Mouse (Mus musculus): ENCODE results near the gene Zfhx3. TPM values are rescaled to one million over a fixed set of nuclear protein-coding genes. Genes with fewer than 3 reads are reported as not detected.
"Not testable (repeated sequence)": the region's sequence is repeated elsewhere in the genome, so short reads cannot be mapped to it uniquely, and the experiment has no call there.

Gene Zfhx3
- total RNA-seq (2015; ENCODE audit: low replicate concordance) (0.38 and 1.7 TPM in 2 replicates), total RNA-seq (2017; ENCODE audit: low replicate concordance) (0.42 and 0.43 TPM in 2 replicates)

DNA sequence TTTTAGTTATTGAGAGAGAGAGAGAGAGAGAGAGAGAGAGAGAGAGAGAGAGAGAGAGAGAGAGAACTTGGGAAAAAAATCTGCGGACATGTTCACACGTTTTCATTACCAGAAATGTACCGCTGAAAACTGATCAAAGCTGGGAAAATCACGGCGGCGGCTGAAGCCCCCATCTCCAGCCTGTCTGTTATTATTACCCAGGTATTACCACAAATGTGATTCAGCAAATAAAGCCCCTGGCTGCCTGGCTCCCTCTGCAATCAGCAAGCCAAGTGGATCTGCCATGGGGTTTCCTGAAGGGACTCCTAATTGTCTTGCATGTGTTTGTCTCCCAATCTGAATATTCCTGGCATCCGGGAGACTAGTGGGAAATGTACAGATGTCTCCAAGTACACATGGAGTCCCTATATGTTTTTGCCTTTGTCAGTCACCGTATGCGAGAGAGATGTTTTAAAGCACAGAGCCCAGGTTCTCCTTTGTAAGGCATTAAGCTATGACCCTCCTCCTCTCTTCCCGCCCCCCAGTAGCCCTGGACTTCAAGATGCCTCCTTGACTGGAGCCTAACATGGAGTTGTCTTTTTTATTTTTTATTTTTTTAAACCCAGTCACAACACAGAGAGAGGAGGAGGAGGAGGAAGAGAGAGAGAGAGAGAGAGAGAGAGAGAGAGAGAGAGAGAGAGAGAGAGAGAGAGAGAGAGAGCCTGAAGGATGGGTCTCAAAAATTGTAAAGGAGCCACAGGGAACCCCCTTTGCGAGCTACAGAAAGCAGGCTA lies at the start of gene Zfhx3:
Gene Zfhx3, plus strand, starts transcription at position 723 of the 773 bp plus-strand sequence.
- no peak for ATAC-seq (replicated peaks; ENCODE audit: low FRiP score, poor library complexity, severe bottlenecking)

DNA sequence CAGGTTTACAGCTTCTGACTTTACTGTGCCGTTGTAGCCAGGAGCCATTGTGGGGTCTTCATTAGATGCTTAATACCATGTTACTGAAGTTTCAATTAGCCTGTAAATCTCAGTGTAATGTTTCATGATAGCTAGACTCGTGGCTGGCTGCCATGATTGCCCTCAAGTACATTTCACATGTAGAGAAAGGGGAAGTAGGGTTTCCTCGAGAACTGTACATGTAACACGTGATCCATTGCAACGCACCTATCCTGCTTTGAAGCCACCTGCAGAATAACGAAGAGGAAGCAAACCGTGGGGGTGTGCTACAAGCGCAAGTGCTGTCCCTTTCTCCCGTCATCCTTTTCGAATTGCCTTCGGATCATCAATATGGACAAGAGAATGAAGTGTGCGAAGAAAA lies 23.5 kb upstream of the Zfhx3 start:
- ATAC-seq (replicated peaks; ENCODE audit: low FRiP score, poor library complexity, severe bottlenecking), result no peak

DNA sequence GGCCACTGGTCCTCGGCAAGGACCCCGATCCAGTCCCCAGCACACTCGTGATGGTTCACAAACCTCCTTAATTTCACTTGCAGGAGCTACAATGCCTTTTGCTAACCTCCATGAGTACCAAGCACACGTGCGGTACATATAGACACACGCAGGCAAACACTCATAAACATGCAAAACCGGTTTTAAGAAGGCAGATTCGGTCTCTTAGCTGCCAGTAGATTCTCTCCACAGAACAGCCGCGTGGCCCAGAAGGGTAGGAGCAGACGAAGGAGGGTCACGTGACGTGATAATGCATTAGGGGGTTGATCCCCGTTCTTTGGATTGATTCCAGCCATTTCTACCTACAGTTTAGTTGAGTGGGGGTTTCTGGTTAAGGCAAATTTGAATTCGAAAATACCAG lies 16.3 kb upstream of the Zfhx3 start:
- no peak for ATAC-seq (replicated peaks; ENCODE audit: low FRiP score, poor library complexity, severe bottlenecking)

DNA sequence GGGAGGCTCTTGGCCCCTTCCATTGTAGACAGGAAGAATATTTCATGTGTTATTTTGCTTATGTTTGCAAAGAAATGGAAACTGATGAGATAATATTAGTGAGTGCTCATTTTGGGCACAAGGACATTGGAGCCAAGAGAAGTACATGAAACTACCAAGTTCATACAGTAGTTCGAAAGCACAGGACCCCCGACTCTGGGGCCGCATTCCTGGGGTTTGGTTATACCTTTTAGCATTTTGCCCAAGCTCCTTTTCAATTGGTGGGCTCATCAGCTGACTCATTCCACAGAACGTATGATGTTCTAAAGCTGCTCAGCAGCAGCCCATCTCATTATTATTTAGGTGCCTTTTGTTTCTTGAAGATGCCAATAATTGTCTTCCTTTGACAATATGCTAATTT lies 5.7 kb upstream of the Zfhx3 start:
- ATAC-seq (replicated peaks; ENCODE audit: low FRiP score, poor library complexity, severe bottlenecking), result no peak

DNA sequence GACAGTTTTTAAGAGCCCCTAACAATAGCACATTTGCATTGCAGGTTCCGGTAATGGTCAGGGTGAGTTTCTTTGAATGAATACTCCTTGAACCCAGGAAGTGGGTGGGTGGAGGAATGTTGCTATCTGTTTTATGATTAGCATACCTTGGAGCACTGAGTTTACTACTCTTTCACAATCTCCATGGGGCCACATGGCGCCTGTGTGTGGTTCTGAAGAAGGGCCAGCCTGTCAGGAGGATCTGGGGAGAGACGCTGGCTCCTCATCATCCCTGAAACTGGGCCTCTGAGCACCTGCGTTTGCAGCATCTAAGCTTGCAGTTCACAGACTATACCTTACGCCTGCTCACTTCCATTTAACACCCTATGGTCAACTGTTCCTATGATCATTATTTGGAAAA lies 4.2 kb upstream of the Zfhx3 start:
- not testable (repeated sequence) for ATAC-seq (replicated peaks; ENCODE audit: low FRiP score, poor library complexity, severe bottlenecking)

DNA sequence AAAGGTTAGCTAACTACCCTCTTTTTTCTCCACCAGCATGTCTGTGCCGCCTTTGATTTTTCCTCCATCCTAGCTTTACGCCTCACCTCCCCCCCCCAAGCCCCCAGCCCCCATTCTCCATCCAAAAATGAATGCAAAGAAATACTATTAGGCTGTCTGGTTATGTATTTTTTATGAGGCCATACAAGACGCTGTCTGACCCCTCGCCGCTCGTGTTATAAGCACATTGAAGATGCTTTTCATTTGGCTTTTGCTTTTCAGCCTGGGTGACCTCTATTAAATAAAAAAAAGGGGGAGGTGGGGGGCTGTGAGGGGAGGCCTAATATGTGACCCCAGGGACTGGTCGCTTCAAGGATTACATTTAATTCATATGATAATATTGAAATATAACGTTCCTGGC lies 2.3 kb upstream of the Zfhx3 start:
- no peak for ATAC-seq (replicated peaks; ENCODE audit: low FRiP score, poor library complexity, severe bottlenecking)

DNA sequence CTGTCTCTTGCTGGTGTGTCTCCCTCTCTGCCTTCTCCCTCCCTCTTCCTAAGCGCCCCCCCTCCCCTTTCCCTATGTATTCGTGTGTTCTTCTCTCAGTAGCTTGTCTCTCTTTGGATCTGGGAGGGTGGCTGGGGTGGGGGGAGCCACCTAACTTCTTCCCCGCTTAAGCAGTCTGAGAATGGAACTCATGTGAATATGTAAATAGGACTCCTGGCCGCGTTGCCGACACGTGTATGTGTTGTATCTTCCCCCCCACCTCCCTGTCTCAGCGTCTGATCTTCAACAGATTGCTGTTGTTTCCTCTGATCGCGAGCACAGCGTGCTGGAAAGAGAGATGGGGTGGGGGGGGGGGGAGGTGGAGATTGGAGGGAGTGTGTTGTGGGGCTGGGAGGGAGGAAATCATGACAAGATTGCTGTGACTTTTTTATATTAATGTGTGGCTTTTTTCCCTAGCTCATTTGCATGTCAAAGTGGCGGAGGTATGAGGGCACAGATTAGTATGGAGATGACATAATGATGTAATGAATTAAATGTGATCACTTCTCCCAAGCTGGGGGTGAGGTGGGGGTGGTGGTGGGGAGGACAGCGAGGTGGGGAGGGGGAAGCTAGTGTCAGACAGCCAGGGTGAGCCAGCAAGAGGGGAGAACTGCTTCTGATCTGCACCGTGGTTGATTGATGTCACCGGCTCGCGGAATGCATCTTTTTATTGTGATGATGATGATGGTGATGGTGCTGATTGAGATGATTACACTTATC lies 487 bp downstream of the Zfhx3 start:
- no peak for ATAC-seq (replicated peaks; ENCODE audit: low FRiP score, poor library complexity, severe bottlenecking)

DNA sequence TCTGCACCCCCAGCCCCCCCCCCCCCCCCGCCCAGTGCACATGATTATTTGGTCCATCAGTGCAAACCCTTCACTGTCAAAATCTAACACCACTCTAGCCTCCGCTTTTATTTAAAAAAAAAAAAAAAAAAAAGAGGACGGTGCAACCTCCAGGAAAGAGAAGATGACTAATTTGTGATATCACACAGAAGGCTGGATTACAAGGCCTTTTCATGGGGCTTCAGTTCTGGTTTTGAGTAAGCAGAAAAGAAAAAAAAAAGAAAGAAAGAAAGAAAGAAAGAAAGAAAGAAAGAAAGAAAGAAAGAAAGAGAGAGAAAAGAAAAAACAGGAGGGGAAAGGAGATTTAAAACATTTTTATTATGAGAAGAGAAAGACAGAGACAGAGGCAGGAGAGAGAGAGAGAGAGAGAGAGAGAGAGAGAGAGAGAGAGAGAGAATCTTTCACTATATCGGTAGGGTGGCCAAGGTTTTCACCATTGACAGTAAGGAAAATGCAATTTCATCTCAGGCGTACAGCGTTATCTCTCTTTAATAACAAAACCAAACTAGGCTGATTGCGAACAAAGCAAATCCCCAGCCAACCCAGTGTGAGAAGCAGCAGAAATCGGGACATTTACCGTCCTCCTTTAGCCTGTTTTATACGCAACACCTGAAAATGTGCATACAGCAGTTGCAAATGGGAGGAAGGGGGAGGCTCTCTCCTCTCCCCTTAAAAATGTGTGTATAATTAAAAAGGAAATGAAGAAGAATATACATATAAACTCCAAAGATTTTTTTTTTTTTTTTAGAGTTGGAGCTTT lies 1.3 kb downstream of the Zfhx3 start:
- no peak for ATAC-seq (replicated peaks; ENCODE audit: low FRiP score, poor library complexity, severe bottlenecking)

DNA sequence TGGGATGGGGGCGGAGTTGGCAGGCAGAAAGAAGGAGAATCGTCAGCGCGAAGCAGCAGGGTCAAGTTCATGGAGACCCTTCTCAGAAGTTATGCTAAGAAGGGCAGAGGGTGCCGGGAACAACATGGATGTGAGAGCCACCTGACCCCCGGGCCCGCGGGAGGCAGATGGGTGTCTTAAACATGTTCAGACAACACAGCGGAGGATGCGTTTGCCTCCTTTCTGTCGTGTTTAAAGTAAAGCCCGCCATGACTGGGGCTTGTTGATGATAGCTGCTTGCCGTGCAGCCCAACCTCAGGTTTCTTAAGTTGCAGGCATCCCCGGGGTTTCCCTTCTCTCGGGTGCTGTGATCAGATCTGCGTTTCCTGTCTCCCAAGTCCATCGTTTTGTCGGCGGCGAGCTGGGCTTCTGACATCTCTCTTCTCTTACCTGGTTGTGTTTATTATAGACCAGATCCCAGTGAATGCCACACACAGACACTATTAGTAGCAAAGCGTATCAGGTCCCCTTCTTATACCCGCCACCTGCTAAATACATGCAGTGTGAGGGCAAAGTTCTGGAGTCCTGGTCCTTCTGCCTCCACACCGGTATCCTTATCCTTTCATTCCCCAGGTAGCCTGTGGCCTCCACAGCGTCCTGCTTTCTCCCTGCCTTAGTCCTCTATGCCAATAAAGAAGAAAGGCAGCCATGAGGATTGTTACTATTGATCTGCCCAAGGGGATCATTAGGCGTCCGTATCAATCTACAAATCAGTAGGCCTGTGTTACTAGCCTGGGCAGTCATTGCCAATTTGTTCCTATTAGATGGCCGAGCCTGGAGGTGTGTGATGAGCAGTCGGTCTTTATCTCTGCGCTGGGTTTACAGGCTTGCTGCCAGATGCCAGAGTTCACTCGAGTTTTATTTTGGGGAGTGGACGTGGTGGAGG lies 2.5 kb downstream of the Zfhx3 start:
- ATAC-seq (replicated peaks; ENCODE audit: low FRiP score, poor library complexity, severe bottlenecking), result no peak

DNA sequence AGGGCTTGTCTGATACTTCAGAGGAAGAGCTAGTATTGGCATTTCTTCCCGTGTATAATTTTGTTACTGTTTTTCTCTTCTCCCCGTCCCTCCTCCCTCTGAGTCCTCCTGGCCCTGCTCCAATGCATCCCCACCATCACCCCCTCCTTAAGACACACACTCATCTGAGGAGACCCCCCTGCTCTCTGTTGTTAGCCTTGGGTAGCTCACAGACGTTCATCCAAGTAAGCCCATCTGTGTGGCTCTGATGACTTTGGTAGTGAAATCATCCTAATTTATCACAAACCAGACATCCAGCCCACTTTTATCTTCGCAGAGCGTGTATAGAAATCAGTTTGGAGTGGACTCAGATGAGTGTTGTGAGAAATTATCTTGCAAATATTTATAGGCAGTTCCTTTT lies 4.4 kb downstream of the Zfhx3 start:
- no peak for ATAC-seq (replicated peaks; ENCODE audit: low FRiP score, poor library complexity, severe bottlenecking)

DNA sequence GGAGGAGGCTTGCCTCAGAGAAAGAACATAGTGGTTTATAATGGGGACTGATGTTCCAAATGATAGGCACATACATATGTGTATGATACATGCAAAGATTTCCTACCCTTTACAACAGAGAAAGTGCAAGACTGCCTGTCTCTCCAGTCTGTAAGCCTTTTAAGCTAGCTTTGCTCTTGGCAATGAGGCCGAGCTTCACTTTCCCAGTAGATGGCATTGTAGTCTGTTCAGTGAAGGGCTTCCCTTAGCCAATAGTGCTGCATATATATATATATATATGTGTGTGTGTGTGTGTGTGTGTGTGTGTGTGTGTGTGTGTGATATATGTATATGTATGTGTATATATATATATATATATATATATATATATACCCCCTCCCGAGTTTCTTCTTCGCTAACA lies 13.4 kb downstream of the Zfhx3 start:
- ATAC-seq (replicated peaks; ENCODE audit: low FRiP score, poor library complexity, severe bottlenecking), result no peak

DNA sequence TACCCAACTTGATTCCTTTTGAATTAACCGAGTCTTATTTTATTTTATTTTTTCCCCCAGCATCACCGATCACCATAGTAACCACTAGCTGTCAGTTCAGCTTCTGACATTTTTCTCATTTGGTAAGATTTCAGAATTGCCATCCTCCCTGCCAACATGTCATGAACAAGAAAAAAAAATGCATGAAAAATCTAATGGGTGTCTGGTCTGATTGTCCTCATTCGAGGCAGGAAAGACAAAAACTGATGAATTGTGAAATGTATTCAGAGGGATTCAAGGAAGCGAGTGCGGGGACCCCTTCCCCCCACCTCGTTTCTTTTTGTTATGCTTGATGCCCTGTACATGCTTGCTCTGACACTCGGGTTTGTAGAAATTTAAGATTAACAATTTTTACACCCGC lies 15.1 kb downstream of the Zfhx3 start:
- no peak for ATAC-seq (replicated peaks; ENCODE audit: low FRiP score, poor library complexity, severe bottlenecking)

DNA sequence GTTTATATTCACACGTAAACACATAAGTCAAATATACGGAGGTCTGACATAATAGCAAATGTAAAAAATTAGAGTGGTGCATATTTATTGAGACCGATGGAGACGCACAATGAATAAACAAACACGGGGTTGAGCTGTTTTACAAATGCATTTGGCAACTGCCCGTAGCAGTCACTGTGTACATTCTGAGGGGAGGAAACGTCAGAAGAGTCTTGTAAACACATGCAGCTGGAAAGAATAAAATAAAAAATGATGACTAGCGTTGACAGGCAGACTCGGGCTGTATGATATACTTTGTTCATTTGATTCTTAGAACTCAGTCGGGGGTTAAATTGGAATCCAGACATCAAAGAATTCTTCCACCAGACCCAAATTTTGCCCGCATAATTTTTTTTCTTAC lies 18.0 kb downstream of the Zfhx3 start:
- no peak for ATAC-seq (replicated peaks; ENCODE audit: low FRiP score, poor library complexity, severe bottlenecking)

DNA sequence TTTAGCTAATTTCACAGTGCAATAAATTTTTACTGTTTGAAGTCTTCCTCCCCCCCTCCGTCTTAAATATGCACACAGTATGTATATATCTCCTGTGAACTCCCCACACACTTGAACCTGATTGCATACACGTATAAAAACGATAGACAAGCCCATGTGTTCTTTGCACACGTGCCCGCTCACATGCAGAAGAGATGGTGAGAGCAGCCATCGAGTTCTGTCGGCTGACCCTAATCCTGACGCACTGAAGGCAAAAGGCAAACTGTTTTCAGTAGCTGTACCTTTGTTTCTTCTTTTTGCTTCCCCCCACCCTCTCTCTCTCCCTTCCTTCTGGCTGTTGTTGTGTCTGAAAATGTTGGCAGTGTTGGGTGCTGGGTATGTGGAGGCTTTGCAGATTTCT lies 18.4 kb downstream of the Zfhx3 start:
- ATAC-seq (replicated peaks; ENCODE audit: low FRiP score, poor library complexity, severe bottlenecking), result no peak

DNA sequence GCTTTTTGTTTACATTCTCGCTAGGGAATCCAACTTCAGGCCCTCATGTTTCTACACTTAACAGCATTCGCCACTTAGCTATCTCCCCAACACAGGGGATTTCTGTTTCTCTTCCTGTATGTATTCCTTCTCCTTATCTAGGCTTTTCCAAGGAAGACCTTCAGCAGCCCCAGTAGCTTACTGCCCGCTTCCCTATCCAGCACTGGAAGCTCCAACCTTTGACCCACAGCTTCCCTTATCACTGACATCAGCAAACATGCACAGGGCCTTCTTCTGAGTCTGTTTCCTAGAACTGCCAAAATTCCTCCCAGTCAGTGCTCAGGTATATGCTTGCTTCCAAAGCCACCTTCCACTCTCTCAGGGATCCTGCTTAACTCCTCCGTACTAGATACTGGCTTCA lies 29.8 kb downstream of the Zfhx3 start:
- no peak for ATAC-seq (replicated peaks; ENCODE audit: low FRiP score, poor library complexity, severe bottlenecking)

DNA sequence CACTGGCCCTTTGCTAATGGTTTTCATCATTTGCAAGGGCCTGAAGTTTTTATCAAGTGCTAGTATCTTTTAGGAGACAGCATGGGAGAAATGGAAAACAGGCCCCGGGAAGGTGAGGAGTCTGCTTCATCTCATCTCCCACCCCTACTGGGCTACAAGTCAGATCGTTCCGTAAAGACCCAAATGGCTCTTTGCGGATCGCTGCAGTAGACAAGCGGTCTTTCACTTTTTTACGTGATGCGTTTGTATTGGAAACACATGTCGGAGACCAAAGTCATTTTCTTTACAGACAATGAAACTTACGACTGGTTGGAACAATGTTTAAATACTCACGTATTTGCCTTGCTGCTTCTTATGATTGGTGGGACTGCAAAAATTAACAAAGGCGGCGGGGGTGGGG lies 32.0 kb downstream of the Zfhx3 start:
- ATAC-seq (replicated peaks; ENCODE audit: low FRiP score, poor library complexity, severe bottlenecking), result no peak

DNA sequence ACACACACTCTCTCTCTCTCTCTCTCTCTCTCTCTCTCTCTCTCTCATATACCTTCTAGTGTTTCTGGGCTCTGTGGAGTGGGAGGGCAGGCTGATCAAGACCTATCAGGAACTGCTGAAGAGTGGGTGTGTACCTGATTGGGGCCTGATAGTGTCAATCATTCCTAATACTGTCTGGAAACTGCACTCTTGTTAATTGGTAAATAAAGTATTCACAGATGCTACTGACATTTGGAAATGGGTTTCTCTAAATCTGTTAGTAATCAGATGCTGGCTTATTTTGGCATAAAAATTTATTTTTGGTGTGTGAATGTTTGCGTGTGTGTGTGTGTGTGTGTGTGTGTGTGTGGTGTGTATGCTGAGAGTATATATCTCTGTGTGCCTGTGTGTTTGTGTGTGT lies 35.8 kb downstream of the Zfhx3 start:
- ATAC-seq (replicated peaks; ENCODE audit: low FRiP score, poor library complexity, severe bottlenecking), result no peak

DNA sequence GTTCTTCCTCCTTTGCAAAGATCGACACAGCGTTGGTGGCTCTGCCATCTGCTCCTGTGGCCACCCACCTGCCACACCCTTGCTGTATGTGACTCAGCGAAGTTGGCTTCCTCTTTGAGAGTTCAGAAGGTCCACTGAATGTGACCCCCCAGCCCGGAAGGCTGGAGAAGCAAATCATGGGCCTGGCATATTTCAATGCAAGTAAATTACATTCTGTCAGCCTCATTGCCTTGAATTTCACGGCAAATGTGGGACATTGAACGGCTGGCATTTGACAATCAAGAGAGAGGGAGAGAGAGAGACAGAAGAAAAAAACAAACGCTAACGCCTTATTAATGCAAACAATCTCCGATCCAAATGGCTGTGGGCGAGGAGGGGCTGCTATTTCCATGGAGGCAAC lies 38.2 kb downstream of the Zfhx3 start:
- ATAC-seq (replicated peaks; ENCODE audit: low FRiP score, poor library complexity, severe bottlenecking), result no peak

DNA sequence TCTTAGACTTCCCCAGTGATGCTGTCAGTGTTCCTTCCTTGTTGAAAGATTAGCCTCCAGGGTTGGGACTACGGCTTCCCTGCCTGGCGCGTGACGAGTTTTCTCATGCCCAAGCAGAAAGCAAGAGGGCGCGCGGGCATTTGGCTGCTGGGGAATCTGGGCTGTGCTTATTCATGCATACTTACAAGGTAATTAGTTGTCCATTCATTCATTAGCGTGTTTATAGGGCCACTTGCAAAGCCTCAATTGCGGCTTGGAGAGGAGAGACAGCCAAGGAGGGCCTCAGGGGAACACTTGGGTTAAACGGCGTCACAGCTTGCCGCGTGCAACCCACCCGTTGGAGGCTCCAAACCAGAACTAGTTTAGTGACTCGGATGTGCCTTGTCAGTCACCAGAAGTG lies 44.2 kb downstream of the Zfhx3 start:
- no peak for ATAC-seq (replicated peaks; ENCODE audit: low FRiP score, poor library complexity, severe bottlenecking)

DNA sequence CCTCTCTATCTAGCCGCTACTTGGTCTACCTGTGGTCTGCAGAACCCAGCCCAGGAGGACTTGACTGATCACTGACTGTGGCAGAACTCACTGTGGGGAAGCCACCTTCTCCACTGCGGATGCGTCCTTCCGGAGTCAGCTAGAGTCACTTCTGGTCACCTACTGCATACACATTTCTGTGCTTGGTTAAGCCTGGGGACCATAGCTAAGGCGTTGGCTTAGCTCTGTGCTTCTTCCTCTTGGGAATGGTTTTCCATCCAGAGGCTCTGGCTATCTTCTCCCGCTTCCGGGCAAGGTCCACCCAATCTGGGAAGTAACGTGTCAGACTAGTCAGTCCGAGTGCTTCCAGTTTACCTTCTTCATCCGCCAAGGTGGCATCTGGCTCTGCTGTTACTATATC lies 56.4 kb downstream of the Zfhx3 start:
- ATAC-seq (replicated peaks; ENCODE audit: low FRiP score, poor library complexity, severe bottlenecking), result no peak
